Mouse (Mus musculus) cerebellum, adult (tissue): ENCODE data around the gene Inpp4a.

Experiments used
- ATAC-seq: cut with Nextera tagmentation; 2 replicates; pipeline ENCODE4 v1.9.2; 2017; ENCODE audit warnings: mild to moderate bottlenecking, moderate library complexity, mixed read lengths; ENCODE audit not compliant: insufficient number of reproducible peaks, low FRiP score, low TSS enrichment

Inpp4a gene

DNA sequence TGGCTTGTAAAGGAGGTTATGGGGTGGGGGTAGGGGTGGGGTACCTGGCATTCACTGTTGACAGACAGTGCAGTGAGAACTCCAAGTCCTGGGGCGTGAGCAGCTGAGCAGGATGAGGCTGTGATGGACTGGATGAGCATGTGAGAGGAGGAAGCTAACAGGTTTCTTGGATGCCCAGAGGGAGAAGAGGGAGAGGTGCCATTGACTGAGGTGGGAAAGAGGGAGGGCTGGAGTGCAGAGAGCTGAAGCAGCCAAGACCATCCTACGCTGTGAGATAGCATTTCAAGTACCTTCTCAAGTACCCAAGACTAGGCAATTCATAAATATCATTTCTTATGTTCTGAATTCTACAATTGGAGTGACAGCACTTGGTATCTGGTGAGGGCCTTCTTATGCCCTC, 52.3 kb downstream of the Inpp4a start:
- ATAC-seq = no peak

DNA sequence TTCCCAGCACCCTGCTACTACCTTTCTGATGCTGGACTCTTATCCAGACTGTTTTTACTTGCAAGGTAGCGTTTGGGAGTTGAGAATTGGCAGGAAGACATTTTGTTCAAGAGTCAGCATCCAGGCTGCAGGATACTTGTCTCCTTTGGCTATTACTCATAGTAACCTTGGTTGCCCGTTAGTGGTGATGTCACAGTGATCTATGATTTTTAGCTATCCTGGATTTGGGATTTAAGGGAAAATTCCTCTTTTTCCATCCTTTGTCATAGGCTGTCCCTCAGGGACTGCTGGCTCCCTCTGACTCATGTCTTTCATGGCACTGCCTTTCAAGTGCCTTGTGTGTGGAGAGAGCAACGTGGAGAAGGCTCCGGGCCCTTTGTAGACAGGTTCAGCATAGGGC, 53.8 kb downstream of the Inpp4a start:
- no peak for ATAC-seq

DNA sequence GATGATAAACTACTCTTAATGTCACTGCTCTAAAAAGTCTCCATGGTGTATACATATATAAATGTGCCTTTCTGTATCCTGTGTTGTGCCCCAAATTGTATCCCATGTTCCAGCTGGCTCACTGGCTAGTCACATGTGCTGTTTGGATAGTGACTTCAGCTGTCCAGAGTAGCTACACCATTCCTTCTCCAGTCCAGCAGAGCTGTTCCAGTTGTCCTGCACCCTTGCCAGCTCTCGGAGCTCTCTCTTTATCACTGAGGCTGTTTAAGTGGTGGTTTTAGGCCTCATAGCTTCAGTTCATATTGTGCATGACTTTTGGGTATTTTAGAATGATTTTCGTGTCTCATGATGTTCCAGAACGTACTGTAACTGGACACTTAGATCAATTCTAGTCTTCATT, 55.8 kb downstream of the Inpp4a start:
- no peak for ATAC-seq

DNA sequence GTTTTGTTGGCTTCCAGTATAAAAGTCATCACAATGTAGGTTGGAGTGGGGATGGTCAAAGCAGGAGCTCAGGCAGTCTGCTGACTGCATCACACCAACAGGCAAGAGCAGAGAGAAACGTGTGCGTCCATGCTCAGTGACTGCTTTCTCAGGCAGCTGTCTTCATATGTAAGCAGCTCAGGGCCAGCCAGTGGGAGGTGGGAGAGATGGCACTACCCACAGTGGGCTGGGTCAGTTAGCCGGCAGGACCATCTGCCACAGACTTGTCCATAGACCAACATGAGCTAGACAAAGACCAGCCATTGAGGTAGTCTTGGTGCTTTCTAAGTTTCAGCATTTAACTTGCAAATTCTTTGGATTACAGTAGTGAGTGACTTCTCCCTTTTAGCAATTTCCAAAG, 56.6 kb downstream of the Inpp4a start:
- ATAC-seq = no peak

DNA sequence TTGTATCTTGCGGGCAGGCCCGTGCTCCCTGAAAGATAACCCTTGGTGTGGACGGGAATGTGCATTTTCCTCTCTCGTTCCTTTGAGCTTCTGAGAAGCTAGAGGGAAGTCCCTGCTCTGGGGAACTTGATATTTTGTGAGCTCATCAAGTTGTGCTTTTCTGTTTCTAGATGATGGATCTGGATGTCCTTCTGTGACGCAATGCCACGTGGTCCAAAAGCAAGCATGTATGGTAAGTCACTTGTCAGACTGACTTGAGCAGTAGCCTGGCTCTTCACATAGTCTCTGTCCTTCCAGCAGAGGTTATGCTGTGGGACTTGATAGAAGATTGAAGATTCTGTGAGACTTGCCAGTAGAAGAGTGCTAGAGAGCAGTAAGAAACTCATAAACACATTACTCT, 57.5 kb downstream of the Inpp4a start:
- ATAC-seq = no peak

DNA sequence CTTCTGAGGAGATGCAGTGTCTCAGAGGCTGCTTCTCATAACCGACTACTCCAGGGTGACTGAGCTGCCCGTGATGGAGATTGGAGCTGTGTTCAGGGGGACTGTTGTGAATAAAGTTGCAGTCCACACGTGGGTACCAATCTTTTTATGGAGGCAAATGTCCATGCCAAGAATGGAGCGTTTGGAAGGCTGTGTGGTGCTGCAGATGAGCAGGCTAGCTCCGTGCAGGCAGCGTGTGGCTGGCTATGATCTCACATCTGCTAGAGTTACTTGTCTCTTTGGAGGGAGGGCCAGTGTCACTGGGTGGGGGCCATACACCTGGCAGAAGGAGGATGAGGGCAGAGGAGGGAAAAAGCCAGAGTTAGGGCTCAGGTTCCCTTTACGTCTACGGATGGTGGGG, 59.0 kb downstream of the Inpp4a start:
- ATAC-seq = no peak

DNA sequence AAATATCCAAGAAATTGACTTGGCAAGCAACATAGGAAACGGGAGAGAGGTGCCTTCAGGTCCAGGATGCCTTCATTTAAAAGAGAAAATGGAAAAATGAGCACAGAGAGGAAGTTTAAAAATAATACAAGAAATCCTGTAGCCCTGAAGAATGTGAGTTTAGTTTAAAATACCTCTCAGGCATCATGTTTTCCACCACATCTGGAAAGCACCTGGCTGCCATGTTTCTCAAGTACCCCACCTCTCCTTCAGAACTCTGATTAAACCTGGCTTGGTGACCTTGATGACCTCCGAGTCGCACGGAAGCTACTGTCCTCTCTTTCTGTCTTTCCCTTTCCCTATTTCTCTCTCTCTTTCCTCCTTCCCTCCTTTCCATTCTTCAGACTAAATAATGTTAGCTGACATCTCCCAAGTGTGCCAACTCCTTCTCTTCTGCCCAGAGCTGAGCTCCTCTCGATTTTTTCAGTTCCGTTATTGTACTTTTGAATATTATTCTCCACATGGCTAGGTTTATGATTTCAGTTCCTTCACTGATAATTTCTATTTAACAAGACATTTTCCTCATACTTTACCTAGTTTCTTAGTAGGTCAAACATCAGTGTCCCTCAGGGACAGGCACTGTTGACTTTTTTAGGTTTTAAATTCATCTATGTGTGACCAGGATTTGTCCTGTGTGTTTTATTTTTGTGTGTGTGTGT, 59.9 kb downstream of the Inpp4a start:
- ATAC-seq = no peak

DNA sequence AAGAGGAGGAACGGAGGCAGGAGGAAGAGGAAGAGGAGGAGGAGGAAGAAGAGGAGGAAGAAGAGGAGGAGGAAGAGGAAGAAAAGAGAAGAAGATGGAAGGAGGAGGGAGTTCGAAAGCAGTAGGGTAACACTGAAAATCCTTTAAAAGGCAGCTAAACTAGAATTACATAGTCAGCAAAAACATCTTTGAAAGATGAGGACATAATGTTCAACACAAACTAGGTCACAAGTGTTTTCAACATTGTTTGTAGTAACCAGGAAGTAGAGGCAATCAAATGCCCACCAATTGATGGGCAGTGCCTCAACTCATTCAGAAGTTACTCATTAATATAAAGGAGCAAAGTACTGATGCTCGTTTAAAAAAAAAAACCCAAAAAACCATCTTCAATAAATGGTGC, 61.1 kb downstream of the Inpp4a start:
- no peak for ATAC-seq

DNA sequence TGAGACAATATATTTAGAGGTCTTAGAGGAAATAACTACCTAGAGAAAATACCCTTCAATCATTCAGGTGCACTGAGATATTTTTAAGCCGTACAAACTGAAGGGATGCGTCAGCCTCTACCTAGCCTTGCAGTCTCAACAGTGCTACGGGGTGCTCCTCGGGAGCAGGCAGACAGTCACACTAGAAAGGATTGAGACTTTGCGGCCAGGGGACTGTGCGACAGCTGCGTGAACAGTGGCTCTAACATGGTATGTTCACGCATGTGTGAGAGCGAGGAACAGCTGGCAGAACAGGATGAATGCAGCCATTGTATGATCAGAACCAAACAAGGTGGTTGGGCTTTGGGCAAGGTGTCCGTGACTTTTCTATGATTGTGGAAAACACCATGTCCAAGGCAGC, 63.1 kb downstream of the Inpp4a start:
- ATAC-seq = no peak

DNA sequence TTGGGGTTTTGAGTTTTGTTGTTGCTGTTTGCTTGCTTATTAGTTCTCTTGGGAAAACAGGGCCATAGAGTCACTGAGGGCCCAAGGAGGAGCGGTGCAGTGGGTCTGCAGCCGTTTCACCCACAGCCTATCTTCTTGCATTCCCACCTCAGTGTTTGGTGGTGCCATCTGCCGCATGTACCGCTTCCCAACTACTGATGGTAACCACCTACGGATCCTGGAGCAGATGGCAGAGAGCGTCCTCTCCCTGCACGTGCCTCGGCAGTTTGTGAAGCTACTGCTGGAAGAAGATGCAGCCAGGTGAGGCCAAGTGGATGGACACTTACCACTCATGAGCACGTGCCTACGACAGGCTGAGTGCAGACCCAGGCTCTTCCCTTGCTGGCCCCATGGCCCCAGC, 68.5 kb downstream of the Inpp4a start:
- ATAC-seq = peak; percentile 46; the same call in 1 of the 2 replicates

DNA sequence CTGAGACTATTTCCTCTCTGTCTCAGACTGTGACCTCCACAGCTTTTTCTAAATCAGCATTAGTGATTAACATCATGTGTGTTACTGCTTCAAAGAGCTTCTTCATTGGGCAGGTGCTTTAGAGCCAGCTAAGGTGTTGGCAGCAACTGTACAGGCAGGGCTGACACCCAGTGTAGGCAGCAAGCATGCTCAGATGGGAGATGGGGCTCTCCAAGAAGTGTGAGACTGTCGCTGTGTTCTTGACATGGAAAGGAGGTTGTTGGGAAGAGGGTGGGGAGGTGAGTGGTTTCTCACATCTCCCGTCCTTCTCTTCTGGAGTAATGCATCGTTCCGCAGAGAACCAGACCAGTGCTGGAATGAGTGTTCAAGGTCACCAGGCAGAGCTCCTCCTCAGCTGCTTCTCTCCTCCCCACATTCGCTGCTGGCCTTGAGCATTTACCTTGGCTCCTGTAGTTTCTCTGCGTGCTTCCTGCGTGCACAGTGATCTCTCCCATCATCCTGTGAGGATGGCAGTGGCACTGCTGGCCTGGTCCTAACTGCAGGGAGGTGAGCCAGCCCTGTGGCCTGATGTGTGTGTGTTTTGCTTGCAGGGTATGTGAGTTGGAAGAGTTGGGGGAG, 69.2 kb downstream of the Inpp4a start:
- no peak for ATAC-seq

DNA sequence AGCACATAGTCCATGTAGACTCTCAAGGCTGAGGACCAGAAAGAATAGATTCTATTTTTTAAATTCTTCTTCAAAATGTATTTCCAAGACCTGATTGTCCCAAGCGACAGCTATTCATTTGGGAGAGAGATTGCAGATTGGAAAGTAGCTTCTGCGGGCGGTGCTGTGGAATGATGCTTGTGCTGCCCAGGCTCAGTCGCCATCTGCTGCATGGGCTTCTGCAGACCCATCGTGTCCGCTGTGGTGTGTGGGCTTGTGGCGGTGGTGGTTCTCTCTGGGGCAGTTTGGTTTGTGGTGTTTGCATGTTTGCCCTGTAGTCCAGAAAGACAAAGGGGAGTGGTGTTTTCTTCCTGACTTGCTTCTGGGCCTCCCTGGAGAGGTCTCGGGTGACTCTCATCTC, 76.5 kb downstream of the Inpp4a start:
- no peak for ATAC-seq

DNA sequence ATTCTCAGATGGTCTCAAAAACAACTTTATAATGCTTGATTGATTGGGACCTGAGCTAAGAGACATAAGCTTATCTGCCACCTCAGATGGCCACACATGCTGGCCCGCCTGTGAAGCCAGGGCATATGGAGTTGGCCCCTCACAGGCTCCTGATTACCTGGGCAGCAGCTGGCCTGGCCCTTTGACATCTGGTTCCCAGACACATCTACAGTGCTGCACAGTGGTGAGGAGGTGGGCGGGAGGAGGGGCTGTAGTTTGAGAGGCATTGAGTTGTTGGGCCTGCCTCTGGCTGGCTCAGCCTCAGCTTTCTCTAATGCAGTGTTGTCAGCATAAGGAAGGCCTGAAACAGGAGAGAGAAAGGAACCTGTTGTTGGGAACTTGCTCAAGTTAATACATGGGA, 77.1 kb downstream of the Inpp4a start:
- ATAC-seq = no peak

DNA sequence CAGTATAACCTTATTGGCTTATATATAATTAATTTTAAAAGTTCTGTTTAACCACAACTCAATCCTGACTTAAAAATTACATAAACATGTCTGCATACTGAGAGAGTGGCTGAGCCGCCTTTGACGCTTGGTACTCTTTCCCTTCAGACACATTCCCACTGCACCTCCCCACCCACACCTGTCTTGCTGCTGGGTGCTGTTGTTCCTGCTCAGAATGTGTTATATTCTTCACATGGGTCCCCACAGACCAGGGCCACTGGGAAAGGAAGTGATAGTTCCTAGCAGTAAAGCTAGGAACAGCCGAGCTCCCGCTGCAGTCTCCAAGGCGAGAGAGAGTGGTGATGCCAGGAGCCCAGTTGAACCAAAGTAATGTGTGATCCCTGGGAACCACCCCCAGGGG, 78.4 kb downstream of the Inpp4a start:
- no peak for ATAC-seq

DNA sequence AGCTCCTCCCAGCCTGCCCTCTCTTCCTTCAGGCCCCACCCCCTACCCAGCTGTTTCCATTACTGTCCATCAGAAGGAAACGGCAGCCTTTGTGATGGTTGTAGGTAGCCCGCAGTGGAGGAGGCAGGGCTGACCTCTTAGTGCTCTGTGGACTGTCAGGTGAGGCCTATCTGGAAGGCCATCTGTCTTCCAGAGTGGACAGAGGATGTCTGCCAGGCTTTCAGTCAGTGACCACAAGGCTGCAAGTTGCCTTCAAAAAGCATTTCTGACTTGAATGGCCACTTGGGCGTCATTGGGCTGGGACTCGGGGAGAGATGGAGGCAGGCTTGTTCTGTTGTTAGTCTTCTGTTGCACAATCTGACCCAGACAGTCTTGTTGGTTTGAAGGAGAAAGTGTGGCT, 79.9 kb downstream of the Inpp4a start:
- peak; percentile 67 for ATAC-seq

DNA sequence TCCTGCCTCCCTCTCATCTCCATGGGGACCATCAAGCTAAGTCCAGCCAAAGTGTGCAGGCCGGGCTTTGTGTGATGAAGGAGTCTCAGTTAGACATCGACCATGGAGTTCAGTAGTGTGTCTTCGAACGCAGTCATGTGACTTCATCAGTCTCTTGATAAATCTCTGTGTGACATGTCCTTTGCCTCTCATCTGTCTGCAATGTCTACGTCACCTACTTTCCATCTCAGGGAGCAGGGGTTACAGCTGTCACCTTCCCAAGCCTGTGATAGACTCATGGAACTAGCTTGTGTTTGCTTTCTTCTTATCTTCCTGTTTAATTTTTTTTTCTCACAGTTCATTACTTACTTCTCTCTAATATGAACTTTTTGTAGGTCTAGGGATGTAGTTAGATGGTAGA, 81.2 kb downstream of the Inpp4a start:
- ATAC-seq = no peak

DNA sequence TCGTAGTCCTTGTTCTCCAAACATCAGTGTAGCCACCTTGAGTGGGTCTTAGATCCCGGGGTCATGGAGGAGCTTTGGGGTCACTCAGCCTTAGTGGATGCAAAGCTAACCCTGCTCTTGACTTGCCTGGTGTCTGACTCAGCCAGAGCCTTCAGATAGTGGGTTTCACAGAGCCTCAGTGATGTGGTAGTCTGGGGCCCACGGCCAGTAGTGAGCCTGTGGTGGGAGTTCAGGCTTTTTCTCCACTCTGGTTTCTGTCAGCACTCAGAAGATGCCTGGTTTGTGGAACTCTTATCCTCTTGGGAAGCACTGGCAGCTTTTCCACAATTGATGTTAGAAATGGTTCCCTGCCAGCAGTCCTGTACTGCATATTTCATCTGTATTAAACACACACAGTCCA, 84.6 kb downstream of the Inpp4a start:
- ATAC-seq = no peak

DNA sequence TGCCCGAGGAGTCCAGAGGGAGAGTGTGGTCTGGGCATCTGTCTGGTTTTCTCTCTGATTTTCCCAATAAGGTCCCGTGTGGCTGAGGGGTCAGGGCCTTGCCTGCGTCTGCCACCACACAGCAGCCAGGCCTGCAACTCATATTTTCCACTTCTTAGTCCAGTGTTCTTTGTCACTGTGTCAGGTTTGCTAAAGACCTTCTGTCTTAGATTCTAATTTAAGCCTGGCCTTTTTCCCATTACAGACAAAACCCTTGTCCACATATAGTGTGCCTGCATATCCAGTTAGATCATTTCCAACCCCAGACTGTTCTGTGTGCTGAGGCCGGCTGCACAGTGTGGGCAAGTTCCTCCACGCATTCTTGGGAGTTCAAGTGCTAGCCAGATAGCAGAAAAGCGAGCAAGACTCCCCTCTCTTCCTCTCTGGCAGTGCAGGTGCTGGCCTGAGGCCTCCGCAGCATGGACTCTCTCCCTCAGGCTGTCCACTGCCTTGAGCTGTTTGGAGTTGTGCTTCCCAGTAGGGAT, 86.8 kb downstream of the Inpp4a start:
- peak; percentile 59 for ATAC-seq

DNA sequence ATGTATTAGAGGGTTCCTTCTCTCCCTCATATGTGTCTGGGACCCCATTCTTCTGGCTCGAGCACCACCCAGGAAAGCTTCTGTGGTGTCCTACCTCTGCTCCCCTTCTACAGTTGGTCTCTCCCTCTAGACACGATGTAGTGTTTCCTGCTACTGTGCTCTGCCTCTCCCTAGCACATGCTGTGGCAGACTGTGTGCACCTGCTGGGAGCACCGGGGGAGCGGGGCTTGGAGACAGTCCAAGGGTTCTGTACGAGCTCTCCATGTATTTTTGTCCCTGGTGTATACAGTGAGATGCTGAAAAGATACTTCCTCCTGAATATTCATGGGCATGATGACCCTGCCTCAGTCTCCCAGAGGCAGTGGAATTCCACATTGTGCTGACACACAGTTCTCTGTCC, 93.5 kb downstream of the Inpp4a start:
- ATAC-seq = no peak

DNA sequence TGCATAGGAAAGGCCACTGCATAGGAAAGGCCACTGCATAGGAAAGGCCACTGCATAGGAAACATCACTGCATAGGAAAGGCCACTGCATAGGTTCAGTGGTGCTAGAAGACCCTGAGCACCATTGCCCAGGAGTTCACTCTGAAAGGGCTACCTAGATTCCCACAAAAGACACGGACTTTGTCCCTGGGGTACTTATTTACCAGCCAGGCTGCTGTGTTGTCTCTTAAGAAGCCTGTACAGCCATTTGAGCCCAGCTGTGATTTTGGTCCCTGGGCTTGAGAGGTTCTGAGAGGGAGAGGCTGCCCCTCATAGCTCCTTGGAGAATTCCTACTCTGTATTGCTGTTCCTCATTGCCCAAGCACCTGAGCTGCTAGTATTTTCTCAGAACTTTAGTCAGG, 96.8 kb downstream of the Inpp4a start:
- ATAC-seq = no peak

DNA sequence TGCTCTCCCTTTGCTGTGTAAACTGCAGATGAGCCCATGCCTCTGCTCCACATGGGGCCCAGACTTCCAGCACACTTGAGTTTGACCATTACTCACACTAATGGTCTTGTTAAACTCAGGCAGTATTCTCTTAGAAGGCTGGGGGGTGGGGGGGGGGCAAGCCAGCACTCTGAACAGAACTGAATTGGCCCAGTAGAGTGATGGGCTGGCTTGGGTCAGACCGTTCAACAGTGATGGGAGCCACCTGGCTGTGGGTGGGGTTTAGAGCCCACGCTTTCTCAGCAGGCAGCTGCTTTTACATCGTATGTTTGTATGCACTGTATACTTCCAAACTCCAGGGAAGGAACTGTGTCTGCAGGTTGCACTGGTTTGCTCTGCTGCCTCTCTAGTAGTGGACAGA, 99.3 kb downstream of the Inpp4a start:
- no peak for ATAC-seq

DNA sequence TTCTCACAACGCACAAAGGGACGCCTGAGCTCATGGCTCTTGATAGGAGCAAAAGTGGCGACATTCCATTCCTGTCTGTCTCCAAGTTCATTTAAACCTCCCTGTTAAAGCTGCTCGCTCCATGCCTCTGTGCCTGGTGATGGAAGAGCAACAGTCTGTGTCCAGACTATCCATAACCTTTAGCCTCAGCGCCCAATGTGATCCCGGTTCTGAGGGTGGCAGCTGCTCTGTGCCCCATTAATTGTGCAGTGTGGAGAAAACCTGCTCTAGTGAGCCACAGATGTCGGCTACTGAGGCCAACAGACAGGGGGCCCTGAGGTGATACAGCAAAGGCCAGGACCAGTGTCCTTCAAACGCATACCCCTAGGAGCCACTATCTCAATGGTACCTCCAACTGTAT, 100.1 kb downstream of the Inpp4a start:
- ATAC-seq = no peak
